9 mouse cellular contexts compared by ENCODE assay signal in the genomic region with DNA sequence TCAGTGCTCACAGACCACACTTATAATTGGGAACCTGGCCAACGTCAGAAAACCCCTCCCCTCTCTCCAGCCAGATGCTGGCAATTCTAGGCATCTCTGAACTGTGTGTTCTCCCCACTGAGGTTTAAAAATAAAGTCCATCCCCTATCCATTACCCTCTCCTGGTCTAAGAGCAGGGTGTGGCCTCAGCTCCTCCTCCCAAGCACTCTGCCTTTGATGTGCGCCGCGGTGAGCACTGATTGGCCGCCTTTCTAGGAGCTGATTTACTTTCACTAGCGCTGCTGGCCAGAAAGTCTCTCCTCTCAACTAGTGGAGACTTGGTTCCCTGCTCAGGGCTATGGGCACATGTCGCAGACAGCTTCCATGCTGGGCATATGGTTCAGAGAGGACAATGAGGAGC. TPM values are rescaled to one million over a fixed set of nuclear protein-coding genes. Genes with fewer than 3 reads are reported as not detected.
DNase-seq lines count a peak whose midpoint lies in the region; ATAC-seq and TF ChIP-seq lines count a peak whose summit lies in the region.
"Had no signal": no experiment of that assay in that cellular context is flagged by ENCODE, and none has a peak within 500 bp of the region (broad histone marks: within the 10 kb centered on the region; RNA-seq: fewer than 3 reads in every experiment).

No protein-coding gene starts in this region.

- 0 out of 2 replicates have a peak overlapping the region, but pooled peaks have one; percentile 23 for H3K27ac ChIP-seq in layer of hippocampus, adult 2 months
- H3K27ac ChIP-seq in heart, embryonic 15.5 days, result peak overlapping the region; percentile 42
- no peak overlapping the region for H3K27ac ChIP-seq in limb, embryonic 14.5 days (replicated peaks; ENCODE audit: low read depth, low read length)
- no peak overlapping the region for H3K27ac ChIP-seq in midbrain, postnatal 0 days (ENCODE audit: low read depth, low read length)

- H3K27me3 ChIP-seq in heart, embryonic 15.5 days, result no peaks in the 10 kb centered on the region
- H3K27me3 ChIP-seq in limb, embryonic 14.5 days (ENCODE audit: control insufficient read depth, insufficient read depth, low read length), result no peaks in the 10 kb centered on the region
- H3K27me3 ChIP-seq in midbrain, postnatal 0 days (ENCODE audit: insufficient read depth, low read length), result no peaks in the 10 kb centered on the region
- H3K27me3 ChIP-seq: Patski had no signal

- H3K4me1 ChIP-seq in heart, embryonic 15.5 days (replicated peaks), result peaks cover 74% of the 10 kb centered on the region
- peaks cover 22% of the 10 kb centered on the region for H3K4me1 ChIP-seq in limb, embryonic 14.5 days (ENCODE audit: control insufficient read depth, insufficient read depth, low read length)
- peaks cover 3% of the 10 kb centered on the region; the same call in 1 of the 2 replicates for H3K4me1 ChIP-seq in midbrain, postnatal 0 days (ENCODE audit: insufficient read depth, low read length)

- no peak for TF ChIP-seq CTCF in layer of hippocampus, adult 2 months (conservative IDR thresholded peaks at IDR 0.05)
- no peak for TF ChIP-seq CTCF in brain, embryonic 14.5 days (IDR thresholded peaks at IDR 0.05; ENCODE audit: borderline replicate concordance, extremely low read depth, insufficient read depth, insufficient read length)
- no peak for TF ChIP-seq CTCF in midbrain, postnatal 0 days (IDR thresholded peaks at IDR 0.05)

- peak; percentile 41; the same call in 1 of the 2 replicates for ATAC-seq in heart, embryonic 15.5 days (replicated peaks; ENCODE audit: insufficient number of reproducible peaks, insufficient read depth, low FRiP score, low read depth)
- ATAC-seq in limb, embryonic 14.5 days (ENCODE audit: low FRiP score, low read depth), result peak; percentile 54; the same call in 1 of the 2 replicates
- no peak for ATAC-seq in midbrain, postnatal 0 days (ENCODE audit: low FRiP score)
- ATAC-seq: Patski had no signal

- H3K4me2 ChIP-seq in heart, embryonic 15.5 days, result peak overlapping the region; percentile 24; the same call in 1 of the 2 replicates
- no peak overlapping the region for H3K4me2 ChIP-seq in limb, embryonic 14.5 days (replicated peaks; ENCODE audit: low read depth, low read length, severe bottlenecking)
- no peak overlapping the region for H3K4me2 ChIP-seq in midbrain, postnatal 0 days (ENCODE audit: low read depth, low read length, poor library complexity, severe bottlenecking)

- no peak for TF ChIP-seq POLR2A in brain, embryonic 14.5 days (IDR thresholded peaks at IDR 0.05; ENCODE audit: borderline replicate concordance, extremely low read depth, insufficient read depth, insufficient read length, poor library complexity, severe bottlenecking)
- TF ChIP-seq POLR2A in limb, embryonic 14.5 days (IDR thresholded peaks at IDR 0.05; ENCODE audit: borderline replicate concordance, extremely low read depth, insufficient read depth, insufficient read length), result no peak

- H3K36me3 ChIP-seq in heart, embryonic 15.5 days, result no peaks in the 10 kb centered on the region
- no peaks in the 10 kb centered on the region for H3K36me3 ChIP-seq in limb, embryonic 14.5 days (ENCODE audit: control insufficient read depth, insufficient read depth, low read length)
- H3K36me3 ChIP-seq in midbrain, postnatal 0 days (ENCODE audit: insufficient read depth, low read length), result no peaks in the 10 kb centered on the region

- DNase-seq in layer of hippocampus, adult 2 months (ENCODE audit: low spot score in 2 of 2), result no peak
- no peak for DNase-seq in layer of hippocampus, postnatal 25 days (ENCODE audit: extremely low spot score in 1 of 2, low spot score in 1 of 2)
- DNase-seq in brain, embryonic 14.5 days (ENCODE audit: low read depth), result peak; percentile 60
- peak; percentile 41 for DNase-seq in limb, embryonic 14.5 days (ENCODE audit: low spot score)
- peak; percentile 37 for DNase-seq in midbrain, postnatal 0 days (ENCODE audit: low spot score)
- DNase-seq in left cerebral cortex, postnatal 14 days (ENCODE audit: low spot score in 2 of 2), result no peak
- no peak for DNase-seq in adipocyte (ENCODE audit: low spot score)

- 9% methylated on average over 7 of the region's 7 CpGs for WGBS in heart, embryonic 15.5 days
- 11% methylated on average over 7 of the region's 7 CpGs for WGBS in limb, embryonic 14.5 days
- WGBS in midbrain, postnatal 0 days, result 11% methylated on average over 7 of the region's 7 CpGs

- intact Hi-C loops in left cerebral cortex, postnatal 14 days (cut with DNase I), result loop anchor here (5.0 kb wide), 1 partner anchor 44 kb away; no protein-coding TSS in a partner anchor

- no peak overlapping the region for H3K4me3 ChIP-seq in layer of hippocampus, adult 2 months
- H3K4me3 ChIP-seq in heart, embryonic 15.5 days, result no peak overlapping the region
- no peak overlapping the region for H3K4me3 ChIP-seq in limb, embryonic 14.5 days (replicated peaks; ENCODE audit: low read length)
- no peak overlapping the region for H3K4me3 ChIP-seq in midbrain, postnatal 0 days (ENCODE audit: low read depth, low read length)

- no peaks in the 10 kb centered on the region for H3K9me3 ChIP-seq in heart, embryonic 15.5 days (replicated peaks)
- H3K9me3 ChIP-seq in limb, embryonic 14.5 days (ENCODE audit: control insufficient read depth, low read length), result no peaks in the 10 kb centered on the region
- H3K9me3 ChIP-seq in midbrain, postnatal 0 days (ENCODE audit: low read length), result no peaks in the 10 kb centered on the region

- no peak overlapping the region for H3K9ac ChIP-seq in heart, embryonic 15.5 days
- H3K9ac ChIP-seq in limb, embryonic 14.5 days (ENCODE audit: low read depth, low read length, severe bottlenecking), result no peak overlapping the region
- no peak overlapping the region for H3K9ac ChIP-seq in midbrain, postnatal 0 days (replicated peaks; ENCODE audit: low read length, poor library complexity, severe bottlenecking)

RNA-seq across cellular contexts. Expression of a gene that starts 47.1 kb away (rescaled TPM):
- 10 to 100 TPM; 91.3 to 94.9 TPM for total RNA-seq in layer of hippocampus, adult 2 months (2021)
- 100 to 1,000 TPM in 1 of 2 experiments, 10 to 100 TPM in 1; 99.0 to 104 TPM for total RNA-seq in layer of hippocampus, postnatal 25 days (2021)
- polyA plus RNA-seq in brain, embryonic 14.5 days (2012; rRNA removed), result 94.9 and 101 TPM in 2 replicates
- 11.6 and 15.5 TPM in 2 replicates for polyA plus RNA-seq in heart, embryonic 15.5 days (2015; fragmentation: Nextera tagmentation; extraction: Ambion mirVana)
- polyA plus RNA-seq in limb, embryonic 14.5 days (2012; rRNA removed), result 51.1 and 61.1 TPM in 2 replicates
- 20.8 and 23.0 TPM in 2 replicates for polyA plus RNA-seq in limb, embryonic 14.5 days (2014; fragmentation: Nextera tagmentation; extraction: Ambion mirVana)
- 98.7 and 109 TPM in 2 replicates for total RNA-seq in midbrain, postnatal 0 days (2014; rRNA removed)
- polyA plus RNA-seq in midbrain, postnatal 0 days (2015; fragmentation: Nextera tagmentation; extraction: Ambion mirVana), result 15.4 and 16.2 TPM in 2 replicates
- total RNA-seq in left cerebral cortex, postnatal 14 days (2021), result 100 to 1,000 TPM; 118 to 124 TPM

Comparison
In these comparisons a context has a peak if more than half of its experiments do, and no peak if none do; other contexts are left out.
1. DNase-seq: peak in brain, embryonic 14.5 days (single experiment), limb, embryonic 14.5 days (single experiment) and midbrain, postnatal 0 days (single experiment); none in layer of hippocampus, adult 2 months (0 of 2), layer of hippocampus, postnatal 25 days (0 of 2), left cerebral cortex, postnatal 14 days (0 of 2) and adipocyte (single experiment).
2. H3K27ac ChIP-seq: peak in layer of hippocampus, adult 2 months (single experiment) and heart, embryonic 15.5 days (single experiment); none in limb, embryonic 14.5 days (single experiment) and midbrain, postnatal 0 days (single experiment).